Mouse (Mus musculus) ES-Bruce4 (cell line): Measurements from ENCODE around the gene Zswim3.

ENCODE experiments used
- CTCF ChIP-seq: IDR thresholded peaks from one replicate; pipeline ENCODE4 v1.8.1; 2011; ENCODE audit warnings: low read depth, low read length
- POLR2A ChIP-seq: IDR thresholded peaks from one replicate; pipeline ENCODE4 v1.8.1; 2011; ENCODE audit warnings: low read length; ENCODE audit not compliant: insufficient read depth

- no peak for TF ChIP-seq POLR2A
- no peak for TF ChIP-seq CTCF
Measured at GRCm38 (mm10) chr2:164829090-164829489, 24.2 kb downstream of the Zswim3 start.
